Mouse (Mus musculus): ENCODE measurements at regions not wholly inside any gene's neighbourhood (a gene's known extent, or its start where the extent isn't known, plus 50 kb on each side); places are given as distances from the start of the nearest gene placed in this dataset.

GRCm38 (mm10) chr7:116702596-116702995, 198.4 kb downstream of the Nucb2 start:
- no peaks in the 10 kb centered on the region for H3K36me3 ChIP-seq (ENCODE audit: control insufficient read depth, insufficient read depth, low read length)
- H3K9me3 ChIP-seq (ENCODE audit: control insufficient read depth, low read length) = no peaks in the 10 kb centered on the region
- H3K9ac ChIP-seq (ENCODE audit: low read length) = no peak overlapping the region
- H3K27me3 ChIP-seq (ENCODE audit: control insufficient read depth, insufficient read depth, low read length) = no peaks in the 10 kb centered on the region
- H3K27ac ChIP-seq (ENCODE audit: low read depth, low read length) = no peak overlapping the region
- DNase-seq (ENCODE audit: low spot score) (no peak), ATAC-seq (replicated peaks; ENCODE audit: low FRiP score) (no peak)
- no peak overlapping the region for H3K4me3 ChIP-seq (ENCODE audit: low read depth, low read length)
- H3K4me1 ChIP-seq (replicated peaks; ENCODE audit: control insufficient read depth, insufficient read depth, low read length) = no peaks in the 10 kb centered on the region
- no peak overlapping the region for H3K4me2 ChIP-seq (ENCODE audit: low read depth, low read length, severe bottlenecking)
- WGBS = 77% methylated on average over 2 of the region's 2 CpGs

- no peak overlapping the region for H3K27ac ChIP-seq (ENCODE audit: low read depth, low read length)
- no peaks in the 10 kb centered on the region for H3K9me3 ChIP-seq (ENCODE audit: control insufficient read depth, low read length)
- H3K36me3 ChIP-seq (ENCODE audit: control insufficient read depth, insufficient read depth, low read length) = no peaks in the 10 kb centered on the region
- no peak for ATAC-seq (replicated peaks; ENCODE audit: low FRiP score)
- WGBS = 89% methylated on average over 2 of the region's 2 CpGs
- H3K9ac ChIP-seq (ENCODE audit: low read length) = no peak overlapping the region
- no peak overlapping the region for H3K4me2 ChIP-seq (ENCODE audit: low read depth, low read length, severe bottlenecking)
- no peak for DNase-seq (ENCODE audit: low spot score)
- no peak overlapping the region for H3K4me3 ChIP-seq (ENCODE audit: low read depth, low read length)
- H3K4me1 ChIP-seq (replicated peaks; ENCODE audit: control insufficient read depth, insufficient read depth, low read length) = no peaks in the 10 kb centered on the region
- H3K27me3 ChIP-seq (ENCODE audit: control insufficient read depth, insufficient read depth, low read length) = no peaks in the 10 kb centered on the region
Observed at GRCm38 (mm10) chr7:116711541-116711940, 207.4 kb downstream of the Nucb2 start.

GRCm38 (mm10) chr7:116713200-116713599, 209.0 kb downstream of the Nucb2 start:
- no peaks in the 10 kb centered on the region for H3K36me3 ChIP-seq (ENCODE audit: control insufficient read depth, insufficient read depth, low read length)
- H3K9ac ChIP-seq (ENCODE audit: low read length) = no peak overlapping the region
- WGBS = 85% methylated on average over 8 of the region's 8 CpGs
- H3K27ac ChIP-seq (ENCODE audit: low read depth, low read length) = no peak overlapping the region
- ATAC-seq (replicated peaks; ENCODE audit: low FRiP score) (no peak), DNase-seq (ENCODE audit: low spot score) (no peak)
- no peaks in the 10 kb centered on the region for H3K9me3 ChIP-seq (ENCODE audit: control insufficient read depth, low read length)
- H3K4me2 ChIP-seq (ENCODE audit: low read depth, low read length, severe bottlenecking) = no peak overlapping the region
- no peak overlapping the region for H3K4me3 ChIP-seq (ENCODE audit: low read depth, low read length)
- H3K27me3 ChIP-seq (ENCODE audit: control insufficient read depth, insufficient read depth, low read length) = no peaks in the 10 kb centered on the region
- no peaks in the 10 kb centered on the region for H3K4me1 ChIP-seq (replicated peaks; ENCODE audit: control insufficient read depth, insufficient read depth, low read length)

- DNase-seq (ENCODE audit: low spot score) = no peak
- Histone ChIP-seq H3K27me3 (ENCODE audit: control insufficient read depth, insufficient read depth, low read length) (no peaks in the 10 kb centered on the region), H3K9me3 (ENCODE audit: control insufficient read depth, low read length) (no peaks in the 10 kb centered on the region), H3K4me3 (ENCODE audit: low read depth, low read length) (no peak overlapping the region), H3K4me1 (replicated peaks; ENCODE audit: control insufficient read depth, insufficient read depth, low read length) (no peaks in the 10 kb centered on the region), H3K9ac (ENCODE audit: low read length) (no peak overlapping the region), H3K36me3 (ENCODE audit: control insufficient read depth, insufficient read depth, low read length) (no peaks in the 10 kb centered on the region), H3K4me2 (ENCODE audit: low read depth, low read length, severe bottlenecking) (no peak overlapping the region), H3K27ac (ENCODE audit: low read depth, low read length) (no peak overlapping the region)
- ATAC-seq (replicated peaks; ENCODE audit: low FRiP score) = no peak
- WGBS = 77% methylated on average over 10 of the region's 10 CpGs
Observed at GRCm38 (mm10) chr7:116715234-116716046, 211.3 kb downstream of the Nucb2 start.

GRCm38 (mm10) chr7:116728379-116728778, 224.2 kb downstream of the Nucb2 start:
- no peaks in the 10 kb centered on the region for H3K27me3 ChIP-seq (ENCODE audit: control insufficient read depth, insufficient read depth, low read length)
- H3K27ac ChIP-seq (ENCODE audit: low read depth, low read length) = no peak overlapping the region
- WGBS = 85% methylated on average over 2 of the region's 2 CpGs
- no peaks in the 10 kb centered on the region for H3K36me3 ChIP-seq (ENCODE audit: control insufficient read depth, insufficient read depth, low read length)
- no peak overlapping the region for H3K4me3 ChIP-seq (ENCODE audit: low read depth, low read length)
- H3K4me1 ChIP-seq (replicated peaks; ENCODE audit: control insufficient read depth, insufficient read depth, low read length) = no peaks in the 10 kb centered on the region
- no peak for DNase-seq (ENCODE audit: low spot score)
- H3K4me2 ChIP-seq (ENCODE audit: low read depth, low read length, severe bottlenecking) = no peak overlapping the region
- no peaks in the 10 kb centered on the region for H3K9me3 ChIP-seq (ENCODE audit: control insufficient read depth, low read length)
- H3K9ac ChIP-seq (ENCODE audit: low read length) = no peak overlapping the region
- ATAC-seq (replicated peaks; ENCODE audit: low FRiP score) = no peak

GRCm38 (mm10) chr7:116729795-116730194, 225.6 kb downstream of the Nucb2 start:
- Histone ChIP-seq H3K27me3 (ENCODE audit: control insufficient read depth, insufficient read depth, low read length) (no peaks in the 10 kb centered on the region), H3K9ac (ENCODE audit: low read length) (no peak overlapping the region), H3K4me2 (ENCODE audit: low read depth, low read length, severe bottlenecking) (no peak overlapping the region), H3K9me3 (ENCODE audit: control insufficient read depth, low read length) (no peaks in the 10 kb centered on the region), H3K27ac (ENCODE audit: low read depth, low read length) (no peak overlapping the region), H3K4me3 (ENCODE audit: low read depth, low read length) (no peak overlapping the region), H3K4me1 (replicated peaks; ENCODE audit: control insufficient read depth, insufficient read depth, low read length) (no peaks in the 10 kb centered on the region), H3K36me3 (ENCODE audit: control insufficient read depth, insufficient read depth, low read length) (no peaks in the 10 kb centered on the region)
- WGBS = 64% methylated on average over 4 of the region's 4 CpGs
- ATAC-seq (replicated peaks; ENCODE audit: low FRiP score) = no peak
- DNase-seq (ENCODE audit: low spot score) = no peak

- WGBS = 81% methylated on average over 3 of the region's 3 CpGs
- H3K9ac ChIP-seq (ENCODE audit: low read length) = no peak overlapping the region
- H3K4me3 ChIP-seq (ENCODE audit: low read depth, low read length) = no peak overlapping the region
- no peaks in the 10 kb centered on the region for H3K4me1 ChIP-seq (replicated peaks; ENCODE audit: control insufficient read depth, insufficient read depth, low read length)
- H3K27ac ChIP-seq (ENCODE audit: low read depth, low read length) = no peak overlapping the region
- H3K36me3 ChIP-seq (ENCODE audit: control insufficient read depth, insufficient read depth, low read length) = no peaks in the 10 kb centered on the region
- H3K4me2 ChIP-seq (ENCODE audit: low read depth, low read length, severe bottlenecking) = no peak overlapping the region
- no peak for ATAC-seq (replicated peaks; ENCODE audit: low FRiP score)
- no peaks in the 10 kb centered on the region for H3K9me3 ChIP-seq (ENCODE audit: control insufficient read depth, low read length)
- DNase-seq (ENCODE audit: low spot score) = no peak
- no peaks in the 10 kb centered on the region for H3K27me3 ChIP-seq (ENCODE audit: control insufficient read depth, insufficient read depth, low read length)
Observed at GRCm38 (mm10) chr7:116735676-116736075, 231.5 kb downstream of the Nucb2 start.

GRCm38 (mm10) chr7:116736333-116736732, 232.2 kb downstream of the Nucb2 start:
- Histone ChIP-seq H3K9me3 (ENCODE audit: control insufficient read depth, low read length) (no peaks in the 10 kb centered on the region), H3K4me2 (ENCODE audit: low read depth, low read length, severe bottlenecking) (no peak overlapping the region), H3K4me1 (replicated peaks; ENCODE audit: control insufficient read depth, insufficient read depth, low read length) (no peaks in the 10 kb centered on the region), H3K27ac (ENCODE audit: low read depth, low read length) (no peak overlapping the region), H3K27me3 (ENCODE audit: control insufficient read depth, insufficient read depth, low read length) (no peaks in the 10 kb centered on the region), H3K36me3 (ENCODE audit: control insufficient read depth, insufficient read depth, low read length) (no peaks in the 10 kb centered on the region), H3K4me3 (ENCODE audit: low read depth, low read length) (no peak overlapping the region), H3K9ac (ENCODE audit: low read length) (no peak overlapping the region)
- DNase-seq (ENCODE audit: low spot score) (no peak), ATAC-seq (replicated peaks; ENCODE audit: low FRiP score) (no peak)
- 80% methylated on average over 4 of the region's 4 CpGs for WGBS

GRCm38 (mm10) chr7:116738009-116738408, 233.8 kb downstream of the Nucb2 start:
- ATAC-seq (replicated peaks; ENCODE audit: low FRiP score) (no peak), DNase-seq (ENCODE audit: low spot score) (no peak)
- WGBS = 77% methylated on average over 4 of the region's 4 CpGs
- H3K4me2 ChIP-seq (ENCODE audit: low read depth, low read length, severe bottlenecking) = no peak overlapping the region
- H3K27ac ChIP-seq (ENCODE audit: low read depth, low read length) = no peak overlapping the region
- H3K4me1 ChIP-seq (replicated peaks; ENCODE audit: control insufficient read depth, insufficient read depth, low read length) = no peaks in the 10 kb centered on the region
- H3K9ac ChIP-seq (ENCODE audit: low read length) = no peak overlapping the region
- no peaks in the 10 kb centered on the region for H3K36me3 ChIP-seq (ENCODE audit: control insufficient read depth, insufficient read depth, low read length)
- no peaks in the 10 kb centered on the region for H3K9me3 ChIP-seq (ENCODE audit: control insufficient read depth, low read length)
- no peaks in the 10 kb centered on the region for H3K27me3 ChIP-seq (ENCODE audit: control insufficient read depth, insufficient read depth, low read length)
- H3K4me3 ChIP-seq (ENCODE audit: low read depth, low read length) = no peak overlapping the region

Measured in forebrain, embryonic 11.5 days (tissue).